Mouse (Mus musculus) megakaryocyte, embryonic 14.5 days (primary cell): ENCODE data around the gene Mks1.

Source experiments
- FLI1 ChIP-seq: IDR thresholded peaks from 2 replicates; pipeline ENCODE4 v1.6.1; 2012; ENCODE audit warnings: low read length, inconsistent platforms, mixed read lengths
- GATA1 ChIP-seq: IDR thresholded peaks from 3 replicates; pipeline ENCODE4 v1.6.1; 2012; ENCODE audit warnings: mixed read lengths, low read length, inconsistent platforms, borderline replicate concordance

DNA sequence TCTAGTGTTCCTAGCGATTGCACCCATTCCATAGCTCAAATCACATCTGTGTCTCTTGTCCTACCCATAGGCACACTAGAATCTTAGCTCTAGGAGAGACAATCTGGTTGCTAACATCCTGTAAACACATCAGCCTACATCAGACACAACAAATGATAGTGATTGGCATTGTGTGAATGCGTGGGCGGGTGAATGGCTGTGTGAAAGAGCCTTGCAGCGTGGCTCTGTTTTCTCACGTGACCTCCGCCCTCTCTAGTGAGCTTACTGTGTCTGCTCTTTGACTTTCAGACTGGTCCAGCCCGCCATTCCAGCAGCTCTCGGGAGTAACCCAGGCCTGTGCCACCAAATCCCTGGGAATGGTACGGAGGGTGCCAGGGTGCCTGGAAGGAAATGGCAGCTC lies 7.4 kb downstream of the Mks1 start:
- TF ChIP-seq GATA1 (no peak), FLI1 (no peak)
